Mouse (Mus musculus) stomach, postnatal 0 days (tissue): ENCODE measurements around the gene Nipal3. TPM values are rescaled to one million over a fixed set of nuclear protein-coding genes. Genes with fewer than 3 reads are reported as not detected.

Source experiments
- ATAC-seq: fragments of 200-750 bp; cut with Nextera tagmentation; 2 replicates; pipeline ENCODE4 v1.8.0; 2017; ENCODE audit not compliant: low FRiP score, low TSS enrichment
- DNase-seq: peaks from one replicate; pipeline ENCODE4 v3.0.0-alpha.2; 2016; ENCODE audit warnings: low spot score
- H3K27ac ChIP-seq: fragments of 300-500 bp; sonication (generic); replicated peaks from 2 replicates; pipeline ENCODE4 v1.5.1; 2014; ENCODE audit warnings: mild to moderate bottlenecking, control low read depth
- H3K27me3 ChIP-seq: fragments of 300-500 bp; sonication (generic); 2 replicates; pipeline ENCODE4 v1.6.1; 2014; ENCODE audit warnings: low read length; ENCODE audit not compliant: control insufficient read depth, insufficient read depth
- H3K36me3 ChIP-seq: fragments of 300-500 bp; sonication (generic); 2 replicates; pipeline ENCODE4 v1.6.1; 2014; ENCODE audit warnings: low read length, mixed read lengths; ENCODE audit not compliant: control insufficient read depth, insufficient read depth
- H3K4me1 ChIP-seq: fragments of 300-500 bp; sonication (generic); replicated peaks from 2 replicates; pipeline ENCODE4 v1.6.1; 2014; ENCODE audit warnings: antibody characterized with exemption; ENCODE audit not compliant: control insufficient read depth, insufficient read depth
- H3K4me2 ChIP-seq: fragments of 300-500 bp; sonication (generic); replicated peaks from 2 replicates; pipeline ENCODE4 v1.6.1; 2014; ENCODE audit warnings: low read depth, mild to moderate bottlenecking, control low read depth, moderate library complexity
- H3K4me3 ChIP-seq: fragments of 300-500 bp; sonication (generic); 2 replicates; pipeline ENCODE4 v1.5.1; 2014; ENCODE audit warnings: low read depth, low read length, control low read depth
- H3K9ac ChIP-seq: fragments of 300-500 bp; sonication (generic); 2 replicates; pipeline ENCODE4 v1.6.1; 2014; ENCODE audit warnings: mild to moderate bottlenecking, low read length, control low read depth, mixed read lengths
- H3K9me3 ChIP-seq: fragments of 300-500 bp; sonication (generic); 2 replicates; pipeline ENCODE4 v1.6.1; 2016; ENCODE audit warnings: low read length; ENCODE audit not compliant: control insufficient read depth
- CTCF ChIP-seq: IDR thresholded peaks from 2 replicates; pipeline ENCODE4 v1.5.1; 2016; ENCODE audit warnings: antibody characterized with exemption, low read depth, mild to moderate bottlenecking, moderate library complexity
- EP300 ChIP-seq: optimal IDR thresholded peaks from 2 replicates; pipeline ENCODE3; 2016; ENCODE audit warnings: antibody characterized with exemption
- WGBS: fragments of 180-500 bp; shearing (Covaris S2); extraction: QIAGEN DNeasy Blood & Tissue Kit; methylation state at CpG from one replicate; pipeline ENCODE4 v1.1.7; 2014; 5-methylcytosine and 5-hydroxymethylcytosine counted together
- polyA plus RNA-seq: library from polyadenylated mRNA; unstranded; fragments of >200 nt; fragmentation: Nextera tagmentation; extraction: Ambion mirVana; gene quantifications from 2 replicates; pipeline ENCODE4 v1.2.1, GENCODE M21; 2015

Nipal3 gene
- 3.8 and 5.3 TPM in 2 replicates for polyA plus RNA-seq

GRCm38 (mm10) chr4:135494521-135495396 is at the start of gene Nipal3, which contains the start of gene Stpg1:
Gene Nipal3 (minus strand): TSS chr4:135495038.
Gene Stpg1 (plus strand): TSS chr4:135494790.
- Histone ChIP-seq H3K9me3 (no peaks in the 10 kb centered on the region), H3K4me1 (no peaks in the 10 kb centered on the region), H3K4me2 (peak within 1 kb of the TSS; percentile 95), H3K27ac (peak within 1 kb of the TSS; percentile 87), H3K9ac (peak within 1 kb of the TSS; percentile 67), H3K27me3 (no peaks in the 10 kb centered on the region), H3K36me3 (peaks cover 3% of the 10 kb centered on the region; the same call in 1 of the 2 replicates), H3K4me3 (peak within 1 kb of the TSS; percentile 63)
- 1% methylated on average over 53 of the region's 53 CpGs for WGBS
- DNase-seq, result peak; percentile 96
- ATAC-seq, result peak; percentile 95
- TF ChIP-seq EP300, result no peak
- peak; percentile 78 for TF ChIP-seq CTCF

- no peaks in the 10 kb centered on the region for H3K9me3 ChIP-seq
- no peaks in the 10 kb centered on the region for H3K27me3 ChIP-seq
- H3K4me1 ChIP-seq, result peaks cover 6% of the 10 kb centered on the region; the same call in 1 of the 2 replicates
- no peaks in the 10 kb centered on the region for H3K36me3 ChIP-seq
- no peak overlapping the region for H3K4me2 ChIP-seq
- H3K9ac ChIP-seq, result no peak overlapping the region
- no peak overlapping the region for H3K27ac ChIP-seq
- ATAC-seq, result no peak
- WGBS, result 77% methylated on average over 2 of the region's 2 CpGs
- DNase-seq, result no peak
- TF ChIP-seq CTCF (no peak), EP300 (no peak)
- no peak overlapping the region for H3K4me3 ChIP-seq
Measured at GRCm38 (mm10) chr4:135544284-135544683, 49.4 kb upstream of the Nipal3 start.

GRCm38 (mm10) chr4:135540057-135540456 is 45.2 kb upstream of the Nipal3 start:
- Histone ChIP-seq H3K27ac (no peak overlapping the region), H3K9me3 (no peaks in the 10 kb centered on the region), H3K4me1 (no peaks in the 10 kb centered on the region), H3K4me2 (no peak overlapping the region), H3K27me3 (no peaks in the 10 kb centered on the region), H3K36me3 (no peaks in the 10 kb centered on the region), H3K9ac (no peak overlapping the region), H3K4me3 (no peak overlapping the region)
- 75% methylated on average over 9 of the region's 9 CpGs for WGBS
- DNase-seq (no peak), ATAC-seq (no peak)
- TF ChIP-seq EP300 (no peak), CTCF (no peak)

GRCm38 (mm10) chr4:135539056-135539455 is 44.2 kb upstream of the Nipal3 start:
- H3K27ac ChIP-seq, result no peak overlapping the region
- H3K36me3 ChIP-seq, result no peaks in the 10 kb centered on the region
- H3K4me3 ChIP-seq, result no peak overlapping the region
- no peak for ATAC-seq
- no peaks in the 10 kb centered on the region for H3K27me3 ChIP-seq
- H3K9ac ChIP-seq, result no peak overlapping the region
- H3K9me3 ChIP-seq, result no peaks in the 10 kb centered on the region
- no peak for TF ChIP-seq CTCF
- TF ChIP-seq EP300, result no peak
- WGBS, result 81% methylated on average over 12 of the region's 12 CpGs
- H3K4me1 ChIP-seq, result no peaks in the 10 kb centered on the region
- H3K4me2 ChIP-seq, result no peak overlapping the region
- no peak for DNase-seq

- TF ChIP-seq CTCF, result no peak
- TF ChIP-seq EP300, result no peak
- WGBS, result 94% methylated on average over 3 of the region's 3 CpGs
- no peak for DNase-seq
- H3K4me3 ChIP-seq, result no peak overlapping the region
- no peak overlapping the region for H3K27ac ChIP-seq
- H3K27me3 ChIP-seq, result no peaks in the 10 kb centered on the region
- H3K4me1 ChIP-seq, result no peaks in the 10 kb centered on the region
- no peaks in the 10 kb centered on the region for H3K36me3 ChIP-seq
- ATAC-seq, result no peak
- 0 out of 2 replicates have a peak, but pooled peaks cover 2% of the 10 kb centered on the region for H3K9me3 ChIP-seq
- H3K9ac ChIP-seq, result no peak overlapping the region
- no peak overlapping the region for H3K4me2 ChIP-seq
Measured at GRCm38 (mm10) chr4:135535021-135535420, 40.2 kb upstream of the Nipal3 start.

- Histone ChIP-seq H3K27ac (no peak overlapping the region), H3K4me3 (no peak overlapping the region), H3K36me3 (no peaks in the 10 kb centered on the region), H3K4me2 (no peak overlapping the region), H3K27me3 (no peaks in the 10 kb centered on the region), H3K9ac (no peak overlapping the region), H3K9me3 (0 out of 2 replicates have a peak, but pooled peaks cover 2% of the 10 kb centered on the region), H3K4me1 (no peaks in the 10 kb centered on the region)
- TF ChIP-seq CTCF (no peak), EP300 (no peak)
- ATAC-seq (no peak), DNase-seq (no peak)
- WGBS, result 66% methylated on average over 6 of the region's 6 CpGs
Measured at GRCm38 (mm10) chr4:135533001-135533400, 38.2 kb upstream of the Nipal3 start.
